Mouse (Mus musculus) ovary, postnatal 36 days (tissue): ENCODE measurements around the gene Grid1.
A peak's percentile ranks its signal among the peaks of the same experiment; 100 is the strongest.

ENCODE experiments used
- DNase-seq: peaks from one replicate; pipeline ENCODE4 v3.0.0; 2022; ENCODE audit warnings: low spot score, mixed read lengths

The Grid1 gene

GRCm38 (mm10) chr14:35009074-35009473 lies 189.2 kb downstream of the Grid1 start:
- no peak for DNase-seq

DNA sequence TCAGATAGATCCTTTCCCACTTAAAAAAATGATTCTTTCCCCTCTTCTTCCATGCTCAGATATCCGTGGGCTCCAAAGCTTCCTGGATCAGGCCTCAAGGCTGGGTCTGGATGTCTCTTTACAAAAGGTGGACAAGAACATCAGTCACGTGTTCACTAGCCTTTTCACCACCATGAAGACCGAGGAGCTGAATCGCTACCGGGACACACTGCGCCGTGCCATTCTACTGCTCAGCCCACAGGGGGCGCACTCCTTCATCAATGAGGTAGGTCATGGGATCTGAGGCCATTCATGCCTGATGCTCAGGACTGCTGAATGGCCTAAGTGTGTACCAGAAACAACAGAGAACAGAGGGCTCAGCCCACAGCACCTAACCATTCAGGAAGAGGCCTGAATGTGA lies 206.8 kb downstream of the Grid1 start:
- DNase-seq: no peak

GRCm38 (mm10) chr14:35027501-35028140 lies 207.7 kb downstream of the Grid1 start:
- DNase-seq: no peak

DNA sequence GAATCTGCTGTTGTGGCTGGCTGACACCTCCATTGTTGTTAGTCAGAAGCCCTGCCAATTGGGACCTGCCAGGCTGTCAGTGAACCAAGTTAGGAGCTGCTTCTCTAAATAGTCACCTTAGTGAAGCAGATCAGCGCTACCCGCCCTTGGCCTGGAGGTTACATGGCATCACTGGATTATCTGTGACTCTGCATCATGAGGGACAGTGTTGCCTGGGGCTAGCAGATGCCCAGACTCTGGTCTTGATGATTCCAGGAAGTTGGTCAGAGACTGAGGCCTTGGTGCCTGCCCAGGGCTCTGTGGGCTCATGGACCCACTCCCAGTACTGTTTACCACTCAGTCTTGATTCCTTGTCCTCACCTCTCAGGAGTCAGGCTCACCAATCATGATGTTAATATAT lies 209.7 kb downstream of the Grid1 start:
- no peak for DNase-seq

DNA sequence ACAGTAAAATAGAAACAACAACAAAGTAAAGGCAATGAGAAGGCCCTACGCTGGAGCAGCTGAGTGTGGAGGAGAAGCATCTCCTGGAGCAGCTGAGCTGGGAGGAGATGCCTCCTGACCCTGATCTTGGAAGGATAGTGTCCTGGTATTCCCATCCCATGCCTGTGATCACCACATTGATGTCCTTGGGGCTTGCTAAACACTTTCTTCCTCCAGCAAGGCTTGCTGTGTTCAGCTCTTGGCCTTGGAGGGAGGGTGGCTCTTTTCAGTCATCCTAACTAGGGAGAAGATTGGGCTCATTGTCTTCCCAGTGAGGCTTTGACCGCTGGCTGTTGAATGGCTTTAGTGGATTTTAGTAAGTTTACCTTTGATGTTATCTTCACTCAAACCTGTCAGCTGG lies 210.4 kb downstream of the Grid1 start:
- no peak for DNase-seq

GRCm38 (mm10) chr14:35032283-35032682 lies 212.4 kb downstream of the Grid1 start:
- no peak for DNase-seq

DNA sequence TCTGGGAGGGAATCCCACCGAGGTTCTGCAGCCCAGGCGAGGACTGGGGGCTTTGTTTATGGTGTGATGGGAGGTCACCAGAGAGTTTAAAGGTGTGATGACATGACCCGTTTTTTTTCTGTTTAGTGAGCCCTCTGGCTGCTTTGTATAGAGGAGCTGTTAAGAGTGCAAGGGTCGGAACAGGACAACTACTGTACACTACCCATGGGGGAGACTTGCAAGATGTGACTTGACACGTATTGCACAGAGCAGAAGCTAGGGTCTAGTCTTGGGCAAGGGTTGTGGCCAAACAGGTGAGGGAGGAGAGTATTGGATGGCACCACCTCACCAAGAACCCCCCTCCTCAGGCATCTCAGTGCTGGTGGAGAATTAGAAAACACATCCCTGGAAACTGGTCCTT lies 224.4 kb downstream of the Grid1 start:
- DNase-seq: no peak

- DNase-seq: no peak
Observed at GRCm38 (mm10) chr14:35044918-35045698, 225.2 kb downstream of the Grid1 start.

GRCm38 (mm10) chr14:35049231-35049630 lies 229.3 kb downstream of the Grid1 start:
- no peak for DNase-seq

DNA sequence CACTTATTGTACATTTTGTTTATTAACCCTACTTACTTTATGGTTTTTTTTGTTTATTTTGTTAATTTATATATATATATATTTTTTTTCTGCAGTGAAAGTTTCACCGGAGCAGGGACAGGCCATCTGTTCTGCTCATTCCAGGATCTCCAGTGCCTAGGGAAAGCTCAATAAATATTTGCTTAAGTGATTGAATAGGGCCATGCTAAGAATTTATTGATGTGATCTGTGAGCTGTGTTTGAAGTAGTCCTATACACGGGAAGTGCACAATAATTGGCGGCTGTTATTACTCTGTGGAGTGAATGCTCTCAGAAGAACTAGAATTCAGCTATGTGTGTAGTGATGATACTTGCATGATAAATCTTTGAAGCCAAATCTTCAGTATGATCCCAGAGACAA lies 234.2 kb downstream of the Grid1 start:
- no peak for DNase-seq

DNA sequence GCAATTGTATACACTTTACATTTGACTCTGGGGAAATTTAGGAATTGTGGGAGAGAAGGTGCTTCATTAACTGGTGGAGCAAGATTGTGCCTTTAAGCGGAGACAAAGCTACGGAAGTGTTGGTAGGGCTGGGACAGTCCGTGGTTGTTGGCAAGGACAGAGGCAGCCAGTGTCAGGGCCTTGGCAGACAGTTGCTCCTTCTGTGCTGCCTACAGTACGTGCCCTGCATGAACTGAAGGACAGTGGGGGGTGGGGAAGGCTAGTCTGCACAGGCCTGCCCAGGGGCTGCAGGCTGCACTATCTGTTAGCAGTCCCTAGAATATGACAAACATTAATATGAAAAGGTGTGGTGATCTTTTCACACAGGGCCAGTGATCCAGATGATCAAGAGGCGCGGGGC lies 254.7 kb downstream of the Grid1 start:
- DNase-seq: peak; percentile 41

- no peak for DNase-seq
Observed at GRCm38 (mm10) chr14:35079954-35080353, 260.0 kb downstream of the Grid1 start.

GRCm38 (mm10) chr14:35092646-35093045 lies 272.7 kb downstream of the Grid1 start:
- no peak for DNase-seq

DNA sequence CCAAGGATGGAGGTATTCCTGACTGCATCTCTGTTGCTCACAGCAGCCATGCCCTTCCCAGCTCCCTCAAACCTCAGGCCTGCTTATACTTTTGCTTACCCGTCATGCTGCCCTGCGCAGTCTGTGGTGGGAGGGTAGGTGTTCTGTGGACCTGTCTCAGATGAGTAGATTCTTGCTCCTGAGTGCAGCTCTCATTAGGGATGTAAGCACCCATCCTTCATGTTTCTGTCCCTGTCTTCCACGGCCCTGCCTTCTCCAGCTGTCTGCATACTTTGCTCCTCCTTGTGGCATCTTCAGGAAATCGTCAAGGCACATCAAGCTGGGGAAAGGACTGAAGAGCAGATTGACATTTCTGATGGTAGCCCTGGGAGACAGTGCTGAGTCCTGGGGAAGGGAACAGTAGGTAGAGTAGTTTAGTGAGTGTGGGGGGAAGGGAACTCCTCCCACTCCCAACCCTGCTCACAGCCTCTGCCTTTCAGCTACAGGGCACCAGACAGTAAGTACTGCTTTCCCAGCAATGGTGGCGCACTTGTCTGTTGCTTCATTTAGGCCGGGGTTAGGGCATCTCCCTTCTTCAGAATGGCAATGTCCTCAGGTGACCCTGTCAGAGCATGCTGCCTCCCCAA lies 273.8 kb downstream of the Grid1 start:
- no peak for DNase-seq

- DNase-seq: no peak
Observed at GRCm38 (mm10) chr14:35095506-35096059, 275.7 kb downstream of the Grid1 start.

- no peak for DNase-seq
Observed at GRCm38 (mm10) chr14:35096085-35096484, 276.2 kb downstream of the Grid1 start.

DNA sequence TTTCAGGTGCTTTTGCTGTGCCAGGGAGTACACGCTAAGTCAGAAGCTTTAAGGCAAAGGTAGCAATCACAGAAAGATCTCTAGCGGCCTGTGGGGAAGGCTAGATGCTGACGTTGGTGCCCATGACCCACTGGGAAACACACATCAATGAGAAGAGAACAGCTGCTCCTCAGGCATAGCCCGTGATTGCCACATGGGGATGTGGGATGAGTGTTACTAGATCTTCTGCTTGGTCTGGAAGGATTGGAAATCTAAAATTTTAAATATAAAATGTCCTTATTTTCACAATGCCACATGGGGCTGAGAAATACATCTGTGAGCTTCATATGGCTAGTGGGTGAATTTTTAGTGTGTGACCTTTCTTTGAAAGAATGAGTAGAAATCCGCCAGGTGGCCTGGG lies 277.3 kb downstream of the Grid1 start:
- DNase-seq: no peak

- no peak for DNase-seq
Observed at GRCm38 (mm10) chr14:35103639-35104210, 283.8 kb downstream of the Grid1 start.

GRCm38 (mm10) chr14:35107596-35107995 lies 287.7 kb downstream of the Grid1 start:
- DNase-seq: no peak

- DNase-seq: no peak
Observed at GRCm38 (mm10) chr14:35110928-35111327, 291.0 kb downstream of the Grid1 start.

GRCm38 (mm10) chr14:35112327-35113275 lies 292.7 kb downstream of the Grid1 start:
- no peak for DNase-seq

DNA sequence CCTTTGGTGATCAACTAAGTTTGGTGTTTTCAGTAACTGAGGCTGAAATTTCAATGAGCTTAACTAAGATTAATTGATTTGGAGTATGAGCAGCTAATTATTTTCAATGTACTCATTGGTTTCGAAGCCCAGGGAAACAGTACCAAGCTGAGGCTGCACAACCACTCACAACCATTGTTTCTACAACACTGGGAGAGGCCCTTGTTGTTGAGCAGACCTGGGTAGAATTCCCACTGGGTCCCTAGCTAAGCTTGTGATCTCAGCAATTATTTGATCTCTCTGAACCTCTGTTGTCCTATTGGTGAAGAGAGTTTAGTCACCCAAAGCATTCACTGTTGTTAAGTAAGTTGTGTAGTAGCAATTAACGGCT lies 293.4 kb downstream of the Grid1 start:
- no peak for DNase-seq
